Mouse (Mus musculus) 3134 (cell line): ENCODE measurements around the gene B4galt3.
"Not testable (repeated sequence)": the region's sequence is repeated elsewhere in the genome, so short reads cannot be mapped to it uniquely, and the experiment has no call there.

Experiments used
- DNase-seq: peaks from one replicate; pipeline ENCODE4 v3.0.0-alpha.2; 2011; ENCODE audit warnings: low spot score; ENCODE audit not compliant: insufficient read length; ENCODE audit errors: extremely low read depth

The B4galt3 gene

GRCm38 (mm10) chr1:171239992-171240744 is 30.0 kb upstream of the B4galt3 start:
- no peak for DNase-seq

DNA sequence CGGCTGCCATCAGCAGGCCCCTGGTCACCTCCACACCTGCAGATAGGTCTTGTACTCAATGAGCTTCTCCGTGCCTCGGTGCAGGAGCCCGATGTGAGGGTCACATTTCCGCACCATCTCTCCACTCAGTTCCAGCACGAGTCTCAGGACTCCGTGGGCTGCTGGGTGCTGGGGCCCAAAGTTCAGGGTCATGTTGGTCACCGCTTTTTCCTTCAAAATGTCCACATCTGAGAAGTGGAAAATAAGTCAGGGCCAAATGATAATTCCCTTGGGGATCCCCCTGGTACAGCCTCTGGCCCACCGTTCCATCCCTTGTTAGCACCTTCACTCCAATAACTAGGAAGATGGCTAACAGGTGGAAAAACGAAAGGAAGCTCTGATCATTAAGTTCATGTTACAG is 29.2 kb upstream of the B4galt3 start:
- no peak for DNase-seq

DNA sequence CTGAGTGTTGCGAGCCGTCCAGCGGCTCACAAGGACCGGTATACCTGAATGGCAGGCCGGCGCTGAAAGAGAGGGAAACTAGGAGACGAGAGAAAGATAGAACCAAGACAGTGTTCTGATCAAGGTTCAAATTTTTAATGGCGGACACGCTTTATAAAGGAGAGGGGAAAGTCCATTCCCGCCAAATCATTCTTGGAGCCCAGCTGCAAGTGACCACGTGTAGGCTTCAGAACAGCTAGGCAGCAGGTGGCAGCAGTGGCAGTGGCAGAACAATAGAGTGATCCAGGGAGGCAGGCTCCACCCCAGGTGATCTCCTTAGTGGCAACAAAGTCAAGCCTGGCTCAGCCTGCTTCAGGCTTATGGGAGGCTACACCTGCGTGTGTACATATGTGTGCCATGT is 28.2 kb upstream of the B4galt3 start:
- not testable (repeated sequence) for DNase-seq

- DNase-seq, result no peak
Measured at GRCm38 (mm10) chr1:171245353-171245752, 24.8 kb upstream of the B4galt3 start.

GRCm38 (mm10) chr1:171246709-171247452 is 23.2 kb upstream of the B4galt3 start:
- DNase-seq, result peak; percentile 97

DNA sequence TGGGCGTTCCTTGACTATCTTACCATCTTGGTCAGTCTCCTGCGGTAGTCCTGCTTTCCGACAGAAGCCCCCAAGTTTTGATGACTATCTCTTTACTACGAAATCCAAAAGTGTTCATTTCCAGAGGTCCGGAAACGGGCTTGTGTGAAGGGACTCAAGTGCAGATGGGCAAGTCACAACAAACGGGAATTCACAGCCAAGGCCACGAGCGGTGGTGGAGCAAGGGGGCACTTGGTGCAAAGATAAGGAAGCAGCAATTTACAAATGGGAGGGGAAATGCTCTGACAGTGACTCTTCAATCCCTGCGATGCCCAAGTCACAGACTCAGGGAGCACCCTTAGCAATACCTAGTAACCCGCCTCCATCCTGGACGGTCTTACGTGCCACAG is 22.7 kb upstream of the B4galt3 start:
- no peak for DNase-seq

DNA sequence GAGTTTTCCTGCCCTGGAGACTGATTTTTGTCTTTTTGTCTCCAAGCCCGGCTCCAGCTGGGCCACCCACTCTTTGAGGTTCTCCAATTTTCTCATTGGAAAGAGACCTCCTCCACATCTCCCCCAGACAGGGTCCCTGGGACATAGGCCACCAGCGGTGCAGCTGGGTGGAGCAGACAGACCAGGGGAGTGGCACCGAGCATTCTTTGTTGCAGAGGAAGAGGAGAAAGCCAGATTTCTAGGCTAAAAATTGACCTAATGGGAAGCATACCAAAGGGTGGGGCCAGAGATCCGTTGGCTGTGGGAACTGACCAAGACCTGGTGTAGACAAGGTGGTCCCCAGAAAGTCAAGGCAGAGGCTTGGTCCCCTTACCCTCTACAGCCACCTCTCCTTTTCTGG is 22.2 kb upstream of the B4galt3 start:
- no peak for DNase-seq

DNA sequence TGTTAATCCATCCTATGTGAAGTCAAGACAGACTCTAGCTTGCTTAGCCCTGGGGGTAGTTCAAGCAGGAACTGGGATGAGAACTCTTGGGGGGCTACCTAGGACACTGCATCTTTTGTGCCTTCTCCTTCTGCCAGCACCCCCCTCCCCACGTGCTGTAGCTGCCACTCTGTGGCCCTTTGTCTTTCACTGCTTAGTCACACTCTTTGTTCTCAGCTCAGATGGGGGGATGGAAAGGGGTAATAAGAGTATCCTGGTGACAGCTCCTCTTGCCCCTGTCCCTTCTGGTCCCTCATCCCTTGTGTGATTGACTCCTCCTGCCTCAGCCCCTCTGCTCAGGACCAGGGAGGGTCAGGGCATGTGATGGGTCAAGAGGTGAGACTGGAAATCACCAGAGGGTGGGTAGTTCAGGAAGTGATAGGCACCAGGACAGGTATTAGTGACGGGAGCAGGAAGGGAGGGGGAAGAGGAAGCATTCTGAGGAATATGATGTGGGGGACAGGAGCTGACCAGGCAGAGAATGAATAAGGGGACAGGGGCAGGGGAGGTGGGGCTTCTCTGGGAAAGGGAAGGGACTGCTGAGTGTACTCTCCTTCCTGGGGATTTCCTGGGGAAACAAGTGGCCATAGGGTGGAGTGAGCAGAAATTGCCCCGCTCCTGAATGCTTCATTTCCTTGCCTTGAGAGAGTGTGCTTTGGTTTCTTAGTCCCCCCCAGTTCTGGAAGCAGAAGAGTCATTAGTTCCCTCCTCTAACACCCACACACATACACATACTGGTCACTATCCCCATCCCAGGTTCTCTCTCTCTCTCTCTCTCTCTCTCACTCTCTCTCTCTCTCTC is 21.5 kb upstream of the B4galt3 start:
- no peak for DNase-seq

- peak; percentile 68 for DNase-seq
Measured at GRCm38 (mm10) chr1:171249913-171250600, 20.1 kb upstream of the B4galt3 start, which contains the start of gene Adamts4. Adamts4 (plus strand) TSS chr1:171250421.

GRCm38 (mm10) chr1:171250680-171251593 is 19.2 kb upstream of the B4galt3 start, which contains the start of gene Ndufs2:
Ndufs2 (minus strand) TSS chr1:171251388.
- no peak for DNase-seq

- no peak for DNase-seq
Measured at GRCm38 (mm10) chr1:171251594-171252324, 18.4 kb upstream of the B4galt3 start.

GRCm38 (mm10) chr1:171252415-171252814 is 17.7 kb upstream of the B4galt3 start:
- DNase-seq, result no peak

DNA sequence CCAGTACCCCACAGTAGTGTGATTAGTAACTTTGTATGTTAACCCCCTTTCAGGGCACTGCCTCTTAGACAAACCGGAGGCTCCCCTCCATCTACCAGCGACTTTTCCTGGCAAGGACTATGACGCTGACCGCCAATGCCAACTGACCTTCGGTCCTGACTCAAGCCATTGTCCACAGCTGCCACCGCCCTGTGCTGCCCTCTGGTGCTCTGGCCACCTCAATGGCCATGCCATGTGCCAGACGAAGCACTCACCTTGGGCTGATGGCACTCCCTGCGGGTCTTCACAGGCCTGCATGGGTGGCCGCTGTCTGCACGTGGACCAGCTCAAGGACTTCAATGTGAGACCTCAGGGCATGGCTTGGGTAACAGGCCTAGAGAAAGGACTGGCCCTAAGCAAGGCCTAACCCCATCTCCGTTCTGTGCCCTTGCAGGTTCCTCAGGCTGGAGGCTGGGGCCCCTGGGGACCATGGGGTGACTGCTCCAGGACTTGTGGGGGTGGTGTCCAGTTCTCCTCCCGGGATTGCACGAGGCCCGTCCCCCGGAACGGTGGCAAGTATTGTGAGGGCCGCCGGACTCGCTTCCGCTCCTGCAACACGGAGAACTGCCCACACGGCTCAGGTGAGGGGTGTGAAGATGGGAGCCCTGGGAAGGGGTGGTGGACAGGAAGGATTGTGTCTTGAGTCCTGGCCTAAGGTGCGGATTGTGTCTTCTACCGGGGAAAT is 13.9 kb upstream of the B4galt3 start:
- no peak for DNase-seq

DNA sequence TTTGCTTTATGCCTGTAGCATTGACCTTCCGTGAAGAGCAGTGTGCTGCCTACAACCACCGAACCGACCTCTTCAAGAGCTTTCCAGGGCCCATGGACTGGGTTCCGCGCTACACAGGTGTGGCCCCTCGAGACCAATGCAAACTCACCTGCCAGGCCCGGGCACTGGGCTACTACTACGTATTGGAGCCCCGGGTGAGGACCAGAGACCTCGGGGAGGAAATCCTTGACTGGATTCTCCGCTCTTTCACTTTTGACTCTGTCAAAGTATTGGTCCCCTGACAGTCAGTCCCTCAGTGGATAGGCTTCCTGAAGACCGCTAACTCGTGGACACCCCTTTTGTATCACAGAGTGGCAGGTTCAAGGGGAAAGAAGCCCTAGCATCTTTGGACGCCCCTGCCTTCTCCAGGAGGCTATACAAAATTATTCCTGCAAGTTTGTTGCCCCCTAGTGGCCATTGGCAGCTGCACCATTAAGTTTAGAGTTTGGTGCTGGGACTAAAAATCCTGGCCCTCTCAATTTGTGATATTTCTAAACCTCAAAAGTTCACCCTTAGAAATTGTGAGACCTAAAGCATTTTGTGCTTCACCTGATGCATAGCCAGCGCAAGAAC is 13.1 kb upstream of the B4galt3 start:
- DNase-seq, result peak; percentile 31

DNA sequence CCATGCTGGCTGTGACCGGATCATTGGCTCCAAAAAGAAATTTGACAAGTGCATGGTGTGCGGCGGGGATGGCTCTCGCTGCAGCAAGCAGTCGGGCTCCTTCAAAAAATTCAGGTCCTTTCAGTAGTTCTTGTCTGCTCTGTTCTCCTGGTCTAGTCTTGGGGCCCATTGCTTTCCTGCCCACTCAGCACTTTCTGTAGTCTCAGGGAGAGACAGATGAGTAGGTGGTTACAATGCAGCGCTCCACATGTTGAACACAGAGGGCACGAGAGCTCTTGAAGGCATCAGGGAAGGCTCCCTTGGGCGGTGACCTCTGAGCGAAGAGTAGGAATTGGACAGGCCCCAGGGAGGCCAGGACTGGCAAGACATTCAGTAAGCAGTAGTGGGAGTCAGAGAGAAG is 12.3 kb upstream of the B4galt3 start:
- no peak for DNase-seq

- DNase-seq, result peak; percentile 77
Measured at GRCm38 (mm10) chr1:171258921-171259320, 11.2 kb upstream of the B4galt3 start.

- DNase-seq, result no peak
Measured at GRCm38 (mm10) chr1:171260316-171260715, 9.8 kb upstream of the B4galt3 start.
